Mouse (Mus musculus): ENCODE results near the gene Gm9913.
A peak's percentile ranks its signal among the peaks of the same experiment; 100 is the strongest.

Gm9913 gene

GRCm38 (mm10) chr2:125496696-125497095 lies 8.2 kb upstream of the Gm9913 start:
- DNase-seq, result no peak

- DNase-seq, result no peak
These were observed 6.7 kb upstream of the Gm9913 start for GRCm38 (mm10) chr2:125498216-125498615.

GRCm38 (mm10) chr2:125501526-125501925 lies 3.4 kb upstream of the Gm9913 start:
- DNase-seq, result no peak

GRCm38 (mm10) chr2:125505746-125506315 lies 942 bp downstream of the Gm9913 start:
- peak; percentile 57 for DNase-seq

- DNase-seq, result peak; percentile 14
These were observed 1.6 kb downstream of the Gm9913 start for GRCm38 (mm10) chr2:125506316-125507054.

GRCm38 (mm10) chr2:125507893-125508292 lies 3.0 kb downstream of the Gm9913 start, which contains the start of gene Fbn1:
Gene Fbn1 (minus strand): TSS chr2:125507993.
- no peak for DNase-seq

- no peak for DNase-seq
These were observed 3.5 kb downstream of the Gm9913 start for GRCm38 (mm10) chr2:125508381-125508780.

- DNase-seq, result no peak
These were observed 5.9 kb downstream of the Gm9913 start for GRCm38 (mm10) chr2:125510752-125511151.

- DNase-seq, result no peak
These were observed 7.0 kb downstream of the Gm9913 start for GRCm38 (mm10) chr2:125511898-125512297.

- no peak for DNase-seq
These were observed 7.7 kb downstream of the Gm9913 start for GRCm38 (mm10) chr2:125512544-125512943.

GRCm38 (mm10) chr2:125514391-125514790 lies 9.5 kb downstream of the Gm9913 start:
- no peak for DNase-seq

- DNase-seq, result no peak
These were observed 10.6 kb downstream of the Gm9913 start for GRCm38 (mm10) chr2:125515291-125516057.

GRCm38 (mm10) chr2:125516594-125516993 lies 11.7 kb downstream of the Gm9913 start:
- DNase-seq, result no peak

- no peak for DNase-seq
These were observed 20.6 kb downstream of the Gm9913 start for GRCm38 (mm10) chr2:125525484-125525883.

GRCm38 (mm10) chr2:125526566-125526965 lies 21.7 kb downstream of the Gm9913 start:
- no peak for DNase-seq

GRCm38 (mm10) chr2:125530665-125531064 lies 25.8 kb downstream of the Gm9913 start:
- DNase-seq, result no peak

- no peak for DNase-seq
These were observed 34.8 kb downstream of the Gm9913 start for GRCm38 (mm10) chr2:125539640-125540039.

- DNase-seq, result no peak
These were observed 35.7 kb downstream of the Gm9913 start for GRCm38 (mm10) chr2:125540579-125540978.

- DNase-seq, result no peak
These were observed 36.6 kb downstream of the Gm9913 start for GRCm38 (mm10) chr2:125541451-125541850.

- no peak for DNase-seq
These were observed 38.8 kb downstream of the Gm9913 start for GRCm38 (mm10) chr2:125543646-125544045.

- DNase-seq, result no peak
These were observed 40.1 kb downstream of the Gm9913 start for GRCm38 (mm10) chr2:125544986-125545385.

GRCm38 (mm10) chr2:125548806-125549578 lies 44.1 kb downstream of the Gm9913 start:
- DNase-seq, result no peak

GRCm38 (mm10) chr2:125555830-125556229 lies 50.9 kb downstream of the Gm9913 start:
- no peak for DNase-seq
